Mouse (Mus musculus) bone marrow macrophage, adult 2 months (primary cell): ENCODE measurements around the gene Krt25.

Source experiments
- CTCF ChIP-seq: IDR thresholded peaks from 2 replicates; pipeline ENCODE4 v1.5.1; 2012; ENCODE audit warnings: low read depth, mild to moderate bottlenecking, low read length, moderate library complexity
- POLR2A ChIP-seq: IDR thresholded peaks from 2 replicates; pipeline ENCODE4 v1.6.1; 2012; ENCODE audit warnings: mild to moderate bottlenecking, low read depth, low read length, borderline replicate concordance

DNA sequence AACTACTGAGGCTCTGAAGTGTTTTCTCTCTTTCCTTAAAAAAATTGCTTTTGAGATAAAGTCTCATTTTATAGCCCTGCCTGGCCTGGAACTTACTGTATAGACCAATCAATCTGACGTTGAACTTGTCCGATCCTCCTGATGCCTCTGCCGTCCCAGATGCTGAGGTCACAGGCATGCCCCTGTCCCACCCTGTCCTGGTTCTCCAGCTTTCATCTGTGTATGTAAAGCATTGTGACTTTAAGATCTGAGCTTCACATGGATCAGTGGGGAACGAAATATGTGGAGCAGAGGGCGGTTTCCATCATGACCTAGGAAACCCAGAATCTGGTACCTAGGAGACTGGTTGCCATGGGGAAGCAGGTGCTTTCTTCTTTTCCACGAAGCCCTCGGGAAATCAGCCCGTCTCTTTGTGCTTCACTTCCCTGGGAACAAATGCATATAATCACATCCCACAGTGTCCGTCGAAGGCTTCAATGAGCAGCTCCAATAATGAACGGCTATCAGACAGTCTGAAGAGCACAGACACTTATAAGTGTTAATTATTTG, 16.6 kb upstream of the Krt25 start:
- TF ChIP-seq CTCF (no peak), POLR2A (no peak)
